Mouse (Mus musculus) gastrocnemius, postnatal 4 days (tissue): ENCODE measurements around the gene Cd46. TPM values are rescaled to one million over a fixed set of nuclear protein-coding genes. Genes with fewer than 3 reads are reported as not detected.

Experiments used
- DNase-seq, 2 experiments: peaks; one replicate each; pipeline ENCODE4 v3.0.0; 2021 to 2022; ENCODE audit warnings: low spot score in 2 of 2, mixed read lengths in 2 of 2
- total RNA-seq, 2 experiments: library from RNA; stranded (reverse); gene quantifications; 2 replicates each; pipeline ENCODE4 v1.2.3; 2021

The Cd46 gene
- total RNA-seq, 2 experiments from 2014 or later = 2.2 to 2.3 TPM

GRCm38 (mm10) chr1:195019062-195019600, 72.9 kb downstream of the Cd46 start:
- DNase-seq = no peak

- DNase-seq = no peak
These were observed 73.7 kb downstream of the Cd46 start for GRCm38 (mm10) chr1:195018089-195018999.

GRCm38 (mm10) chr1:195017626-195018025, 74.4 kb downstream of the Cd46 start:
- DNase-seq = no peak

DNA sequence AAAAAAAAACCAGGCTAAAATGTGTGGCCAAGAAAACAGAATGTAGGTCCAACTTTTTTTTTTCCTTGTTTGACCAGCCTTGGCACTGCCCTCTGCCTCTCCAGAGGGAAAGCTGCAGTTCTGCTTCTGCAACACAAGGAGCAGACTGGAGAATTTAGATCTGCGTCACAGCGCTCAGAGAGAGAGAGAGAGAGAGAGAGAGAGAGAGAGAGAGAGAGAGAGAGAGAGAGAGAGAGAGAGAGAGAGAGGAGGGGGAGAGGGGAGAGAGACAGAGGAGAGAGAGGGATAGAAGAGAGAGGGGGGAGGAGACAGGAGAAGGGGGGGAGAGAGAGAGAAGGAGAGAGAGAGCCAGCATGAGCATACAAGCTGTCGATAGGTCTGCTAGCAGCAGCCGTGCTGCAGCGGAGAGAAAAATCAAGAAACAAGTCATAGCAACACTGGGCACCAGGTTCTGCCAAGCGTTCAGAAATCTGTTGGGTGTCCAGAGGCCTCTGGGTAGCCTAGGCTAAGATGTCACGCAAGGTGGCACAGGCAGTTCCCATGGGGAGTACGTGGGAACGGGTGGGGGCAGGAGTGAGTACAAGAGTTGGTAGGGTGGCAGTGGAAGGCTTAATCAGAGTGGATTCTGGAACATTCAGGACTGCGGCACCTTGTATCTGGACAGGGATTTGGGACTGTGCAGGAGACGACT, 75.1 kb downstream of the Cd46 start:
- no peak for DNase-seq

- no peak for DNase-seq
These were observed 76.8 kb downstream of the Cd46 start for GRCm38 (mm10) chr1:195015281-195015680.

- DNase-seq = no peak
These were observed 77.7 kb downstream of the Cd46 start for GRCm38 (mm10) chr1:195014201-195014885.

GRCm38 (mm10) chr1:195012531-195012930, 79.5 kb downstream of the Cd46 start:
- no peak for DNase-seq

- DNase-seq = no peak
These were observed 85.8 kb downstream of the Cd46 start for GRCm38 (mm10) chr1:195006267-195006666.

DNA sequence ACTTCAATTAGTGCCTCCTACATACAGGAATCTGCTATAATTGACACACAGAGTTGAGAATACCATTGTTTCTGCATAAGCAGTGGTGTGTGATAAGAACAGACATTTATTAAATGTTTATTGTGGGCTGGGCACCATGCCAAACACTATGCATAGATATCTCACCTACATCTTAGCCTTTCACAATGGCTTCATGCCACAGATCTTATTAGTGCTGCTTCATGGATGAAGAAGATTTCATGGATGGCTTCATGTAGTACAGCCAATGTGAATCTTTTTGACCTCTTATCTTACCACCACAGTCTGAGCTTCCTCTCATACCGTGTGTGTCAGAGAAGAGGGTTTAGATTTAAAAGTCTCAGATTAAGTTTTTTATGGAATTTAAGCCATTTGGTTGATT, 87.9 kb downstream of the Cd46 start:
- DNase-seq = no peak

- no peak for DNase-seq
These were observed 88.7 kb downstream of the Cd46 start for GRCm38 (mm10) chr1:195003328-195003727.

GRCm38 (mm10) chr1:194998396-194998795, 93.7 kb downstream of the Cd46 start:
- no peak for DNase-seq

DNA sequence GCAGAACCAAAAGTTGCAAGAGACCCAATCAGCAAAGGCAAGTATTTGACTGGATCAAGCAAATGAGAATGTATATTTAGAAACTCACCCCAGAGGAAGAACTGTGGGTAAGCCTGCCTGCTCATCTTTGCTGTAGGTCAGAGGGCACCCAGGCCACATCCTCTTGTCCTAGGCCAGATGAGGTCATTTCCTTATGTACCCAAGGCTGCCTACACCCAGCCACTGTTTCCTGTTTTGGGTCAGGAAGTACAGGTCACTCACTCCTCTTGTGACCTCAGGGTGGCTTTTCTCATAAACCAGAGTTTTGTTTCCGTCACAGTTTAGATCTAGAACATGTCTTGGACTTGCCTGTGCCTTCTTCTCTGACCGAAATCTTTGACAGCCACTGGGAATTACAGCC, 96.9 kb downstream of the Cd46 start:
- no peak for DNase-seq

DNA sequence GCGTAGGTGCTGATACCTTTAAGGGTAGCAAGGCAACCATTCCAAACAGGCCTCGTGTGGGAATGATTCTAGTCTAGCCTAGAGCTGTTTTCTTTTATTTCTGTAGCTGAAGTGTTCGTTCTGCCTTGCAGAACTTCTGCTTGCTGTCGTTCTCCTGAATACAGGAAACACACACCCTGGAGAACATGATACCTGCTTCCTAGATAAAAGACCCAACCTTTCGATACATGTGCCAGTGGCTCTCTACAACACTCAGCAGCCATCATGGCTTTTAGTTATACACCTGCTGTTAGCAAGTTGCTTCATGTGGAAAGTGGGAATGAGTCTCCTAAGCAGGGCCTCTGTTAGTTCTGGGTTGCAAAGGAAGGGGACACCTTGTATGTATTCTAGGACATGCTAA, 97.8 kb downstream of the Cd46 start:
- DNase-seq = no peak

- no peak for DNase-seq
These were observed 98.5 kb downstream of the Cd46 start for GRCm38 (mm10) chr1:194993409-194993988.

GRCm38 (mm10) chr1:194992589-194993317, 99.3 kb downstream of the Cd46 start:
- no peak for DNase-seq

DNA sequence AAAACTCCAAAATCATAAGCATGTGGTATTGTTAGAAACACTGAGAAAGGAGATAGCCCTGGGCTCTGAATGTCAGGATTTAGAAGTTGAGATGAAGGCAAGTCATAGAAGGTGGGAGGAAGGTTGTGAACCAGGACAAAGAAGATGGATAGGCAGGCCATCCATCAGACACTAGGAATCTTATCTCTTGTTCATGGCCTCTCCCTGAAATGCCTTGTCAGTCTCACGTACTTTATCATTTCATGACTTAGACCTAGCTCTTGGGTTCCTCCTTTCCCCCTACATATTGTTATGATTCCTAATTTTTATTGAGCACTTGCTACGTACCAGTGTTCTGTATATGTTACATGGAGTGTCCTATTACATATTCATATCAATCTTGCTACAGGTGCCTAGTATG, 100.4 kb downstream of the Cd46 start:
- no peak for DNase-seq

GRCm38 (mm10) chr1:194990976-194991375, 101.1 kb downstream of the Cd46 start:
- DNase-seq = no peak

- no peak for DNase-seq
These were observed 103.0 kb downstream of the Cd46 start for GRCm38 (mm10) chr1:194989024-194989423.
